Mouse (Mus musculus): ENCODE data around the gene Lamc1. TPM values are rescaled to one million over a fixed set of nuclear protein-coding genes. Genes with fewer than 3 reads are reported as not detected.
"Not testable (repeated sequence)": the region's sequence is repeated elsewhere in the genome, so short reads cannot be mapped to it uniquely, and the experiment has no call there.

Gene Lamc1
- polyA plus RNA-seq, 1 experiment from 2014 or later: 126 TPM

- Histone ChIP-seq H3K4me1 (replicated peaks; ENCODE audit: control insufficient read depth, insufficient read depth, low read length) (peaks cover 33% of the 10 kb centered on the region), H3K4me2 (ENCODE audit: low read depth, low read length) (no peak overlapping the region), H3K27ac (ENCODE audit: low read length) (no peak overlapping the region), H3K4me3 (ENCODE audit: low read length) (no peak overlapping the region), H3K9me3 (ENCODE audit: control insufficient read depth, low read length) (no peaks in the 10 kb centered on the region), H3K36me3 (ENCODE audit: control insufficient read depth, insufficient read depth, low read length) (no peaks in the 10 kb centered on the region), H3K9ac (ENCODE audit: low read length) (no peak overlapping the region), H3K27me3 (ENCODE audit: control insufficient read depth, insufficient read depth, low read depth, low read length) (no peaks in the 10 kb centered on the region)
- 66% methylated on average over 5 of the region's 5 CpGs for WGBS
- ATAC-seq (ENCODE audit: low read depth): no peak
These were observed 22.4 kb downstream of the Lamc1 start for GRCm38 (mm10) chr1:153310190-153310589.

- 53% methylated on average over 4 of the region's 4 CpGs for WGBS
- no peak overlapping the region for H3K4me3 ChIP-seq (ENCODE audit: low read length)
- no peak overlapping the region for H3K9ac ChIP-seq (ENCODE audit: low read length)
- no peaks in the 10 kb centered on the region for H3K36me3 ChIP-seq (ENCODE audit: control insufficient read depth, insufficient read depth, low read length)
- no peak overlapping the region for H3K4me2 ChIP-seq (ENCODE audit: low read depth, low read length)
- no peaks in the 10 kb centered on the region for H3K27me3 ChIP-seq (ENCODE audit: control insufficient read depth, insufficient read depth, low read depth, low read length)
- peak overlapping the region; percentile 90 for H3K27ac ChIP-seq (ENCODE audit: low read length)
- no peak for ATAC-seq (ENCODE audit: low read depth)
- H3K9me3 ChIP-seq (ENCODE audit: control insufficient read depth, low read length): no peaks in the 10 kb centered on the region
- H3K4me1 ChIP-seq (replicated peaks; ENCODE audit: control insufficient read depth, insufficient read depth, low read length): peaks cover 33% of the 10 kb centered on the region
These were observed 23.3 kb downstream of the Lamc1 start for GRCm38 (mm10) chr1:153309310-153309709.

- H3K4me3 ChIP-seq (ENCODE audit: low read length): no peak overlapping the region
- peak overlapping the region; percentile 52; the same call in 1 of the 2 replicates for H3K9ac ChIP-seq (ENCODE audit: low read length)
- peak overlapping the region; percentile 90 for H3K27ac ChIP-seq (ENCODE audit: low read length)
- H3K9me3 ChIP-seq (ENCODE audit: control insufficient read depth, low read length): no peaks in the 10 kb centered on the region
- H3K4me2 ChIP-seq (ENCODE audit: low read depth, low read length): peak overlapping the region; percentile 2
- H3K4me1 ChIP-seq (replicated peaks; ENCODE audit: control insufficient read depth, insufficient read depth, low read length): peaks cover 30% of the 10 kb centered on the region
- H3K36me3 ChIP-seq (ENCODE audit: control insufficient read depth, insufficient read depth, low read length): no peaks in the 10 kb centered on the region
- WGBS: 51% methylated on average over 10 of the region's 10 CpGs
- no peaks in the 10 kb centered on the region for H3K27me3 ChIP-seq (ENCODE audit: control insufficient read depth, insufficient read depth, low read depth, low read length)
- ATAC-seq (ENCODE audit: low read depth): peak; percentile 29; the same call in 1 of the 2 replicates
These were observed 23.7 kb downstream of the Lamc1 start for GRCm38 (mm10) chr1:153308915-153309296.

GRCm38 (mm10) chr1:153308179-153308914 lies 24.2 kb downstream of the Lamc1 start:
- Histone ChIP-seq H3K9ac (ENCODE audit: low read length) (peak overlapping the region; percentile 52; the same call in 1 of the 2 replicates), H3K4me1 (replicated peaks; ENCODE audit: control insufficient read depth, insufficient read depth, low read length) (peaks cover 30% of the 10 kb centered on the region), H3K27me3 (ENCODE audit: control insufficient read depth, insufficient read depth, low read depth, low read length) (no peaks in the 10 kb centered on the region), H3K4me3 (ENCODE audit: low read length) (peak overlapping the region; percentile 15; the same call in 1 of the 2 replicates), H3K4me2 (ENCODE audit: low read depth, low read length) (peak overlapping the region; percentile 16), H3K27ac (ENCODE audit: low read length) (peak overlapping the region; percentile 90), H3K9me3 (ENCODE audit: control insufficient read depth, low read length) (no peaks in the 10 kb centered on the region), H3K36me3 (ENCODE audit: control insufficient read depth, insufficient read depth, low read length) (no peaks in the 10 kb centered on the region)
- ATAC-seq (ENCODE audit: low read depth): peak; percentile 84
- 25% methylated on average over 9 of the region's 9 CpGs for WGBS

- ATAC-seq (ENCODE audit: low read depth): no peak
- H3K9me3 ChIP-seq (ENCODE audit: control insufficient read depth, low read length): no peaks in the 10 kb centered on the region
- H3K27me3 ChIP-seq (ENCODE audit: control insufficient read depth, insufficient read depth, low read depth, low read length): no peaks in the 10 kb centered on the region
- peaks cover 30% of the 10 kb centered on the region for H3K4me1 ChIP-seq (replicated peaks; ENCODE audit: control insufficient read depth, insufficient read depth, low read length)
- 43% methylated on average over 12 of the region's 12 CpGs for WGBS
- no peak overlapping the region for H3K9ac ChIP-seq (ENCODE audit: low read length)
- H3K27ac ChIP-seq (ENCODE audit: low read length): peak overlapping the region; percentile 90
- peak overlapping the region; percentile 16; the same call in 1 of the 2 replicates for H3K4me2 ChIP-seq (ENCODE audit: low read depth, low read length)
- no peaks in the 10 kb centered on the region for H3K36me3 ChIP-seq (ENCODE audit: control insufficient read depth, insufficient read depth, low read length)
- H3K4me3 ChIP-seq (ENCODE audit: low read length): no peak overlapping the region
These were observed 24.9 kb downstream of the Lamc1 start for GRCm38 (mm10) chr1:153307509-153308178.

- peaks cover 25% of the 10 kb centered on the region for H3K4me1 ChIP-seq (replicated peaks; ENCODE audit: control insufficient read depth, insufficient read depth, low read length)
- ATAC-seq (ENCODE audit: low read depth); H3K36me3 ChIP-seq (ENCODE audit: control insufficient read depth, insufficient read depth, low read length); H3K4me3 ChIP-seq (ENCODE audit: low read length); H3K27ac ChIP-seq (ENCODE audit: low read length); H3K9me3 ChIP-seq (ENCODE audit: control insufficient read depth, low read length); H3K27me3 ChIP-seq (ENCODE audit: control insufficient read depth, insufficient read depth, low read depth, low read length); H3K9ac ChIP-seq (ENCODE audit: low read length); H3K4me2 ChIP-seq (ENCODE audit: low read depth, low read length): not testable (repeated sequence)
- WGBS: 66% methylated on average over 9 of the region's 9 CpGs
These were observed 26.9 kb downstream of the Lamc1 start for GRCm38 (mm10) chr1:153305728-153306127.

GRCm38 (mm10) chr1:153305249-153305648 lies 27.3 kb downstream of the Lamc1 start:
- ATAC-seq (ENCODE audit: low read depth); H3K27ac ChIP-seq (ENCODE audit: low read length); H3K36me3 ChIP-seq (ENCODE audit: control insufficient read depth, insufficient read depth, low read length); H3K9ac ChIP-seq (ENCODE audit: low read length); H3K27me3 ChIP-seq (ENCODE audit: control insufficient read depth, insufficient read depth, low read depth, low read length); H3K4me2 ChIP-seq (ENCODE audit: low read depth, low read length); H3K4me3 ChIP-seq (ENCODE audit: low read length); H3K9me3 ChIP-seq (ENCODE audit: control insufficient read depth, low read length): not testable (repeated sequence)
- peaks cover 25% of the 10 kb centered on the region for H3K4me1 ChIP-seq (replicated peaks; ENCODE audit: control insufficient read depth, insufficient read depth, low read length)
- WGBS: 86% methylated on average over 22 of the region's 22 CpGs

GRCm38 (mm10) chr1:153299436-153299835 lies 33.1 kb downstream of the Lamc1 start:
- H3K4me3 ChIP-seq (ENCODE audit: low read length); H3K9ac ChIP-seq (ENCODE audit: low read length); H3K9me3 ChIP-seq (ENCODE audit: control insufficient read depth, low read length); H3K4me2 ChIP-seq (ENCODE audit: low read depth, low read length); H3K36me3 ChIP-seq (ENCODE audit: control insufficient read depth, insufficient read depth, low read length); H3K27me3 ChIP-seq (ENCODE audit: control insufficient read depth, insufficient read depth, low read depth, low read length); H3K27ac ChIP-seq (ENCODE audit: low read length); H3K4me1 ChIP-seq (replicated peaks; ENCODE audit: control insufficient read depth, insufficient read depth, low read length); ATAC-seq (ENCODE audit: low read depth): not testable (repeated sequence)
- 40% methylated on average over 5 of the region's 5 CpGs for WGBS

GRCm38 (mm10) chr1:153297774-153298363 lies 34.7 kb downstream of the Lamc1 start:
- H3K36me3 ChIP-seq (ENCODE audit: control insufficient read depth, insufficient read depth, low read length); H3K4me2 ChIP-seq (ENCODE audit: low read depth, low read length); H3K4me1 ChIP-seq (replicated peaks; ENCODE audit: control insufficient read depth, insufficient read depth, low read length); H3K27me3 ChIP-seq (ENCODE audit: control insufficient read depth, insufficient read depth, low read depth, low read length); ATAC-seq (ENCODE audit: low read depth); H3K27ac ChIP-seq (ENCODE audit: low read length); H3K9ac ChIP-seq (ENCODE audit: low read length); H3K4me3 ChIP-seq (ENCODE audit: low read length); H3K9me3 ChIP-seq (ENCODE audit: control insufficient read depth, low read length): not testable (repeated sequence)
- 83% methylated on average over 4 of the region's 4 CpGs for WGBS

Measured in lung, embryonic 16.5 days (tissue).